Mouse (Mus musculus): ENCODE results near the gene Ss18l2. TPM values are rescaled to one million over a fixed set of nuclear protein-coding genes. Genes with fewer than 3 reads are reported as not detected.

Gene Ss18l2
- 50.6 and 73.7 TPM in 2 replicates for polyA plus RNA-seq (2012; rRNA removed)
- polyA plus RNA-seq (2014; fragmentation: Nextera tagmentation; extraction: Ambion mirVana) = 128 and 143 TPM in 2 replicates

- peak within 1 kb of the TSS; percentile 86 for H3K27ac ChIP-seq (replicated peaks; ENCODE audit: low read depth, low read length)
- DNase-seq (ENCODE audit: low spot score) (peak; percentile 100), ATAC-seq (ENCODE audit: low FRiP score, low read depth) (peak; percentile 100)
- TF ChIP-seq POLR2A (IDR thresholded peaks at IDR 0.05; ENCODE audit: borderline replicate concordance, extremely low read depth, insufficient read depth, insufficient read length) = no peak
- H3K4me1 ChIP-seq (ENCODE audit: control insufficient read depth, insufficient read depth, low read length) = peaks cover 13% of the 10 kb centered on the region
- H3K9ac ChIP-seq (ENCODE audit: low read depth, low read length, severe bottlenecking) = peak within 1 kb of the TSS; percentile 91
- H3K9me3 ChIP-seq (ENCODE audit: control insufficient read depth, low read length) = no peaks in the 10 kb centered on the region
- peak within 1 kb of the TSS; percentile 99 for H3K4me3 ChIP-seq (replicated peaks; ENCODE audit: low read length)
- peak within 1 kb of the TSS; percentile 84 for H3K4me2 ChIP-seq (replicated peaks; ENCODE audit: low read depth, low read length, severe bottlenecking)
- 5% methylated on average over 37 of the region's 37 CpGs for WGBS
- no peaks in the 10 kb centered on the region for H3K27me3 ChIP-seq (ENCODE audit: control insufficient read depth, insufficient read depth, low read length)
- peaks cover 19% of the 10 kb centered on the region for H3K36me3 ChIP-seq (ENCODE audit: control insufficient read depth, insufficient read depth, low read length)
Measured at GRCm38 (mm10) chr9:121709898-121710583, at the start of gene Ss18l2. TSS of gene Ss18l2 (plus strand) at chr9:121710329.

- no peak overlapping the region for H3K4me3 ChIP-seq (replicated peaks; ENCODE audit: low read length)
- no peaks in the 10 kb centered on the region for H3K27me3 ChIP-seq (ENCODE audit: control insufficient read depth, insufficient read depth, low read length)
- H3K9ac ChIP-seq (ENCODE audit: low read depth, low read length, severe bottlenecking) = no peak overlapping the region
- H3K9me3 ChIP-seq (ENCODE audit: control insufficient read depth, low read length) = no peaks in the 10 kb centered on the region
- H3K36me3 ChIP-seq (ENCODE audit: control insufficient read depth, insufficient read depth, low read length) = no peaks in the 10 kb centered on the region
- 72% methylated on average over 6 of the region's 6 CpGs for whole genome bisulfite sequencing
- H3K4me1 ChIP-seq (ENCODE audit: control insufficient read depth, insufficient read depth, low read length) = no peaks in the 10 kb centered on the region
- ATAC-seq (ENCODE audit: low FRiP score, low read depth) = no peak
- H3K27ac ChIP-seq (replicated peaks; ENCODE audit: low read depth, low read length) = no peak overlapping the region
- TF ChIP-seq POLR2A (IDR thresholded peaks at IDR 0.05; ENCODE audit: borderline replicate concordance, extremely low read depth, insufficient read depth, insufficient read length) = no peak
- no peak for DNase-seq (ENCODE audit: low spot score)
- no peak overlapping the region for H3K4me2 ChIP-seq (replicated peaks; ENCODE audit: low read depth, low read length, severe bottlenecking)
Measured at GRCm38 (mm10) chr9:121663467-121663866, 46.7 kb upstream of the Ss18l2 start.

GRCm38 (mm10) chr9:121664104-121664503 is 46.0 kb upstream of the Ss18l2 start:
- 83% methylated on average over 5 of the region's 5 CpGs for WGBS
- H3K27me3 ChIP-seq (ENCODE audit: control insufficient read depth, insufficient read depth, low read length) = no peaks in the 10 kb centered on the region; the same call in 1 of the 2 replicates
- no peaks in the 10 kb centered on the region for H3K36me3 ChIP-seq (ENCODE audit: control insufficient read depth, insufficient read depth, low read length)
- H3K9me3 ChIP-seq (ENCODE audit: control insufficient read depth, low read length) = no peaks in the 10 kb centered on the region
- no peak for TF ChIP-seq POLR2A (IDR thresholded peaks at IDR 0.05; ENCODE audit: borderline replicate concordance, extremely low read depth, insufficient read depth, insufficient read length)
- no peak overlapping the region for H3K9ac ChIP-seq (ENCODE audit: low read depth, low read length, severe bottlenecking)
- H3K27ac ChIP-seq (replicated peaks; ENCODE audit: low read depth, low read length) = no peak overlapping the region
- no peak for DNase-seq (ENCODE audit: low spot score)
- H3K4me2 ChIP-seq (replicated peaks; ENCODE audit: low read depth, low read length, severe bottlenecking) = no peak overlapping the region
- no peak for ATAC-seq (ENCODE audit: low FRiP score, low read depth)
- H3K4me1 ChIP-seq (ENCODE audit: control insufficient read depth, insufficient read depth, low read length) = no peaks in the 10 kb centered on the region
- no peak overlapping the region for H3K4me3 ChIP-seq (replicated peaks; ENCODE audit: low read length)

- ATAC-seq (ENCODE audit: low FRiP score, low read depth) (no peak), DNase-seq (ENCODE audit: low spot score) (no peak)
- H3K4me1 ChIP-seq (ENCODE audit: control insufficient read depth, insufficient read depth, low read length) = no peaks in the 10 kb centered on the region
- H3K9ac ChIP-seq (ENCODE audit: low read depth, low read length, severe bottlenecking) = no peak overlapping the region
- H3K27ac ChIP-seq (replicated peaks; ENCODE audit: low read depth, low read length) = no peak overlapping the region
- no peaks in the 10 kb centered on the region for H3K9me3 ChIP-seq (ENCODE audit: control insufficient read depth, low read length)
- no peak overlapping the region for H3K4me2 ChIP-seq (replicated peaks; ENCODE audit: low read depth, low read length, severe bottlenecking)
- no peaks in the 10 kb centered on the region for H3K36me3 ChIP-seq (ENCODE audit: control insufficient read depth, insufficient read depth, low read length)
- WGBS = 66% methylated on average over 16 of the region's 16 CpGs
- H3K27me3 ChIP-seq (ENCODE audit: control insufficient read depth, insufficient read depth, low read length) = no peaks in the 10 kb centered on the region; the same call in 1 of the 2 replicates
- H3K4me3 ChIP-seq (replicated peaks; ENCODE audit: low read length) = no peak overlapping the region
- no peak for TF ChIP-seq POLR2A (IDR thresholded peaks at IDR 0.05; ENCODE audit: borderline replicate concordance, extremely low read depth, insufficient read depth, insufficient read length)
Measured at GRCm38 (mm10) chr9:121666957-121667630, 43.0 kb upstream of the Ss18l2 start.

- no peak; the same call in 1 of the 2 replicates for ATAC-seq (ENCODE audit: low FRiP score, low read depth)
- WGBS = 72% methylated on average over 11 of the region's 11 CpGs
- Histone ChIP-seq H3K36me3 (ENCODE audit: control insufficient read depth, insufficient read depth, low read length) (no peaks in the 10 kb centered on the region), H3K27ac (replicated peaks; ENCODE audit: low read depth, low read length) (no peak overlapping the region), H3K4me2 (replicated peaks; ENCODE audit: low read depth, low read length, severe bottlenecking) (no peak overlapping the region), H3K4me1 (ENCODE audit: control insufficient read depth, insufficient read depth, low read length) (no peaks in the 10 kb centered on the region), H3K27me3 (ENCODE audit: control insufficient read depth, insufficient read depth, low read length) (no peaks in the 10 kb centered on the region; the same call in 1 of the 2 replicates), H3K9me3 (ENCODE audit: control insufficient read depth, low read length) (no peaks in the 10 kb centered on the region), H3K9ac (ENCODE audit: low read depth, low read length, severe bottlenecking) (no peak overlapping the region), H3K4me3 (replicated peaks; ENCODE audit: low read length) (no peak overlapping the region)
- no peak for TF ChIP-seq POLR2A (IDR thresholded peaks at IDR 0.05; ENCODE audit: borderline replicate concordance, extremely low read depth, insufficient read depth, insufficient read length)
- DNase-seq (ENCODE audit: low spot score) = no peak
Measured at GRCm38 (mm10) chr9:121667822-121668221, 42.3 kb upstream of the Ss18l2 start.
